Mouse (Mus musculus): ENCODE data around the gene Chdh. TPM values are rescaled to one million over a fixed set of nuclear protein-coding genes. Genes with fewer than 3 reads are reported as not detected.

The Chdh gene
- polyA plus RNA-seq (2016; fragmentation: Nextera tagmentation; extraction: Ambion mirVana): 0.17 and 0.18 TPM in 2 replicates

DNA sequence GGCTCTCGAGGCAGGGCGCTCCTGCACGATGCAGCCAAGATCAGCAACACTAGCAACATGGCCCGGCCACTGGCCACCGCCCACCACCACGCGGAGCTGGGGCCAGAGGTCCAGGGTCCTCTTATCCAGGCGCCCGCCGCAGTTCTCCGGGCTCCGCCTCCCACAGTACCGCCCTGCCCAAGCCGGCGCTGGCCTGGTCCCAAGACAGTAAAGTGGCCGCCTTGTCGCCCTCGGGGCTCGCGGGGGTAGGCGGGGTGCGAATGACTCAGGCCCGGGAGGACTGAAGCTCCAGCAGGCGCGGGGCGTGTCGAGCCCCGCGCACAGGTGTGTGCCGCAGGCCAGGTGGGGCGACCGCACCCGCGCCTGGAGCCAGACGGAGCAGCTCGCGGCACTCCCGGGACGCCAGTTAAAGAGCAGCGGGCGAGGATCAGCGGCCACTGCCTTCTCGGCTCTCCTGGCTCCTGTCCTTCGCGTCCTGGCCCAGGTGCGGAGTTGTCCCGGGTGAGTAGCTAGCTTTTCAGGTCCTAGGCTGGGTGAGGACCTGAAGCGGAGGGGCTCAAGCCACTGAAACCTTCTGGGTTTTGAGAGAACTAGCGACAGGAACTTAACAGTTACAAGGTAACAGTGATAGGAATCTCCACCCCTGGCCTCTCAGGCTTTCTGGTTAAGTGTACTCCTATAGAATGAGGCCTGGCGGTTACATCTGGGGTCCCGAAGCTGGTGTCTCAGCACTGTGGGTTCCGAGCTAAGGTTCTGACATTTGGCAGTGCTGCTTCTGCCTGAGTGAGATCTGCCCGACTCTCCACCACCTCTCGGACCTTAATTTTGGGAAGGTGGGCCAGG lies at the start of gene Chdh, which contains the start of gene Il17rb:
Chdh (plus strand) TSS at position 291 of the 843 bp plus-strand sequence.
Il17rb (minus strand) TSS at position 164 of the 843 bp plus-strand sequence.
- Histone ChIP-seq H3K27ac (no peak within 1 kb of the TSS), H3K4me2 (replicated peaks) (peak within 1 kb of the TSS; percentile 89), H3K36me3 (no peaks in the 10 kb centered on the region), H3K9me3 (replicated peaks) (no peaks in the 10 kb centered on the region), H3K4me1 (peaks cover 9% of the 10 kb centered on the region; the same call in 1 of the 2 replicates), H3K9ac (peak within 1 kb of the TSS; percentile 49), H3K27me3 (peaks cover 29% of the 10 kb centered on the region), H3K4me3 (peak within 1 kb of the TSS; percentile 40)
- 9% methylated on average over 54 of the region's 54 CpGs for WGBS
- peak; percentile 46; the same call in 1 of the 2 replicates for ATAC-seq (ENCODE audit: low FRiP score)

GRCm38 (mm10) chr14:29967611-29968010 lies 41.2 kb upstream of the Chdh start:
- Histone ChIP-seq H3K9ac (peak overlapping the region; percentile 56; the same call in 1 of the 2 replicates), H3K4me2 (replicated peaks) (peak overlapping the region; percentile 60), H3K27ac (peak overlapping the region; percentile 71; the same call in 1 of the 2 replicates), H3K36me3 (peaks cover 21% of the 10 kb centered on the region), H3K27me3 (no peaks in the 10 kb centered on the region), H3K4me1 (peaks cover 18% of the 10 kb centered on the region), H3K9me3 (replicated peaks) (no peaks in the 10 kb centered on the region), H3K4me3 (peak overlapping the region; percentile 91)
- 66% methylated on average over 7 of the region's 7 CpGs for WGBS
- 0 out of 2 replicates have a peak, but pooled peaks have one; percentile 2 for ATAC-seq (ENCODE audit: low FRiP score)

GRCm38 (mm10) chr14:29968075-29968821 lies 40.6 kb upstream of the Chdh start, which contains the start of gene Selenok:
Gene Selenok, plus strand, starts transcription at chr14:29968308.
- Histone ChIP-seq H3K27ac (peak within 1 kb of the TSS; percentile 86), H3K36me3 (peaks cover 28% of the 10 kb centered on the region), H3K27me3 (no peaks in the 10 kb centered on the region), H3K4me2 (replicated peaks) (peak within 1 kb of the TSS; percentile 60), H3K4me3 (peak within 1 kb of the TSS; percentile 91), H3K9me3 (replicated peaks) (no peaks in the 10 kb centered on the region), H3K4me1 (peaks cover 18% of the 10 kb centered on the region), H3K9ac (peak within 1 kb of the TSS; percentile 91)
- ATAC-seq (ENCODE audit: low FRiP score): peak; percentile 100
- under 1% methylated on average over 49 of the region's 49 CpGs for WGBS

DNA sequence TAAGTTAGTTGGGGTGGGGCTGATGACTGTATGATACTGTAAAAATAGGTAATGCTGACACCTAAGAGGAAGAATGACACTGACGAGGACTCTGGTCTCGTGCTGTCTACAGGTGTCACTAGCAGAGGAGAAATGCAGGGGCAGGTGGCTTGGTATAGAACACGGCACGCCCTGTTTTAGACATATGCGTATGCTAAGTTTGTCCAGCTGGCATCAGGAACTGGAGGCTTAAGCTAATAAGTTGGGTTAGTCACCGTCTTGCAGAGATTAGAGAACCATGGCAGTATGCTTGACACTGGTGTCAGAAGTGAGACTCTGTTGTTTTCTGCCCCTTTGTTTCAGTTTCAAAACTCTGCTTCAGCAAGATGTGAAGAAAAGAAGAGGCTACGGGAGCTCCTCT lies 37.4 kb upstream of the Chdh start:
- ATAC-seq (ENCODE audit: low FRiP score): no peak
- Histone ChIP-seq H3K4me3 (no peak overlapping the region), H3K27ac (no peak overlapping the region), H3K27me3 (no peaks in the 10 kb centered on the region), H3K9ac (no peak overlapping the region), H3K4me2 (replicated peaks) (no peak overlapping the region), H3K4me1 (peaks cover 18% of the 10 kb centered on the region), H3K36me3 (peaks cover 56% of the 10 kb centered on the region), H3K9me3 (replicated peaks) (no peaks in the 10 kb centered on the region)
- 96% methylated on average over 7 of the region's 7 CpGs for WGBS

DNA sequence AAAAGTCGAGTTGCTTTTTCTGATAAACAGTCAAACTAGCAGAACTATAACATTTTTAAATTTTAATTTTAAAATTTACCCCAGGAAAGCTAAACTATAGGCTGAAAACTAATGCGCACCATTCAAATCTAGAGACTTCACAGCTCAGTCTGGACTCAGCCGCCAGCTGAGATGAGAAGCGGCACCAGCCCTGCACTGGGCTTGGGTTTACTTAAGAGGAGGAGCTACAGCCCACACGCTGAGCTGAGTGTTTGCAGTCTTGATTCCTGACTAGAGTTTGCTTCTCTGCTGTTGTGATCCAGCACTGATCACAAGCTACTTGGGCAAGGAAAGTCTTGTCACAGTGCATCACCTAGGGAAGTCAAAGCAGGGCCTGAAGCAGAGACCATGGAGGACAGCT lies 36.8 kb upstream of the Chdh start:
- no peaks in the 10 kb centered on the region for H3K27me3 ChIP-seq
- H3K4me1 ChIP-seq: peaks cover 17% of the 10 kb centered on the region
- H3K27ac ChIP-seq: no peak overlapping the region
- H3K4me2 ChIP-seq (replicated peaks): no peak overlapping the region
- no peak overlapping the region for H3K4me3 ChIP-seq
- WGBS: 82% methylated on average over 5 of the region's 5 CpGs
- H3K36me3 ChIP-seq: peaks cover 60% of the 10 kb centered on the region
- no peak overlapping the region for H3K9ac ChIP-seq
- ATAC-seq (ENCODE audit: low FRiP score): no peak
- no peaks in the 10 kb centered on the region for H3K9me3 ChIP-seq (replicated peaks)

DNA sequence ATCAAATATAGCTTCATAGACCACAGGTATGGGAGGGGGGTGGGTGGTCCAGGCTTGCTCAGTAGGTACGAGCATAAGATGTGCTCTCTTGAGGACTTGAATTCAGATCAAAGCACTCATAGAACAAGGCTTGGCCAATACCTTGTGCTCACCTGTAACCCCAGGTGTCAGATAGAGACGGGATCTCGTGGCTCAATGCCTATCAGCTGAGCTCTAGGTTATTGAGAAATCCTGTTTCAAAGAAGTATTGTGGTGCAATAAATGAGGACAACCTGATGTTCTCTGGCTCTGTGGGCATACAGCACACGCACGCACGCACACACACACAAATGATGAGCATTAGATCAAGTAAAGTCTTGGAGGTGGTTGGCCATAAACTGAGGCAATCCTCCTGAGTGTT lies 31.9 kb upstream of the Chdh start:
- no peak for ATAC-seq (ENCODE audit: low FRiP score)
- no peak overlapping the region for H3K9ac ChIP-seq
- H3K4me3 ChIP-seq: no peak overlapping the region
- H3K4me1 ChIP-seq: peaks cover 9% of the 10 kb centered on the region
- H3K4me2 ChIP-seq (replicated peaks): no peak overlapping the region
- H3K27ac ChIP-seq: no peak overlapping the region
- H3K36me3 ChIP-seq: peaks cover 68% of the 10 kb centered on the region
- H3K9me3 ChIP-seq (replicated peaks): no peaks in the 10 kb centered on the region
- 97% methylated on average over 6 of the region's 6 CpGs for WGBS
- no peaks in the 10 kb centered on the region for H3K27me3 ChIP-seq

- Histone ChIP-seq H3K36me3 (peaks cover 68% of the 10 kb centered on the region), H3K4me2 (replicated peaks) (peak within 1 kb of the TSS; percentile 81), H3K27me3 (no peaks in the 10 kb centered on the region), H3K4me3 (peak within 1 kb of the TSS; percentile 72), H3K9ac (peak within 1 kb of the TSS; percentile 89), H3K4me1 (peaks cover 9% of the 10 kb centered on the region), H3K9me3 (replicated peaks) (no peaks in the 10 kb centered on the region), H3K27ac (peak within 1 kb of the TSS; percentile 91)
- ATAC-seq (ENCODE audit: low FRiP score): peak; percentile 97
- 3% methylated on average over 43 of the region's 44 CpGs for WGBS
These were observed 30.3 kb upstream of the Chdh start, which contains the start of gene Actr8 for GRCm38 (mm10) chr14:29978254-29979204. Gene Actr8, plus strand, starts transcription at chr14:29978337.

DNA sequence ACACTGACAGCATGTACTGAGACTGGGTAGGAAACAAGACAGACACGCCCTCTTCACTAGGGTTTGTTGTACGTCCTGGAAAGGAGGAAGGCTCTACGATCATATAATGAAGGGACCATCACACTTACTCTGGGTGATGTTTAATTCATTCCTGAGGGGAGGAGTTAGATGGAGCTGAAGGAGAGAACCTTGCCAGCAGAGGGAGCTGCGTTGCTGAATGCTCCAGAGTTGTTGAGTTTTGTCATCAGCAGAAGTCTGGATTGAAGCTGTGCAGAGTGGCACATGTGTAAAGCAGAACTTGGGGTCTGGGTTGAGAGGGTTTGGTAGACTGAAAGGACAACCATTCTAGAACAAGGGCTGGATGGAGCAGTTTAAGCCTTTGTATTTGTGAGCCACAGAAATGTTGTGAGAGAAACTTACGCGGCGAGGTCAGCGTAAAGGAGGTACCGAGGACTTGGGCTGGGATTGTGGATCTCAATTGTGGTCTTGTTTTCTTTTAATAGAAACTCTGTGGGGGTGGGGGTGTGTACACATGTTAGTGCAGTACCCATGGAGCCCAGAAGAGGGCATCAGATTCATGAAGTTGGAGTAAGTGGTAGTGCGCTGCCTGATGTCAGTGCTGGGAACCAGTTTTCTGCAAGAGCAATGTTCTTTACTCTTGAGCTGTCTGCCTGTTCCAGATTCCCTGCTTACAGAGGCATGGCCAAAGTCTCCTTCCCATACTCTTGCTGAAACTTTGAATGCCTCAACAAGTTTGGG lies 28.2 kb upstream of the Chdh start:
- no peaks in the 10 kb centered on the region for H3K9me3 ChIP-seq (replicated peaks)
- H3K27me3 ChIP-seq: no peaks in the 10 kb centered on the region
- H3K9ac ChIP-seq: no peak overlapping the region
- no peak for ATAC-seq (ENCODE audit: low FRiP score)
- peaks cover 9% of the 10 kb centered on the region for H3K4me1 ChIP-seq
- 96% methylated on average over 10 of the region's 10 CpGs for WGBS
- peaks cover 71% of the 10 kb centered on the region for H3K36me3 ChIP-seq
- no peak overlapping the region for H3K4me2 ChIP-seq (replicated peaks)
- H3K27ac ChIP-seq: no peak overlapping the region
- no peak overlapping the region for H3K4me3 ChIP-seq

- H3K9ac ChIP-seq: no peak overlapping the region
- no peak overlapping the region for H3K4me2 ChIP-seq (replicated peaks)
- no peak overlapping the region for H3K4me3 ChIP-seq
- H3K36me3 ChIP-seq: peaks cover 99% of the 10 kb centered on the region
- 96% methylated on average over 4 of the region's 4 CpGs for WGBS
- no peaks in the 10 kb centered on the region for H3K9me3 ChIP-seq (replicated peaks)
- ATAC-seq (ENCODE audit: low FRiP score): no peak
- H3K27ac ChIP-seq: no peak overlapping the region
- H3K27me3 ChIP-seq: no peaks in the 10 kb centered on the region
- H3K4me1 ChIP-seq: no peaks in the 10 kb centered on the region
These were observed 22.7 kb upstream of the Chdh start for GRCm38 (mm10) chr14:29986096-29986495.

- no peak overlapping the region for H3K27ac ChIP-seq
- H3K9me3 ChIP-seq (replicated peaks): no peaks in the 10 kb centered on the region
- 93% methylated on average over 6 of the region's 6 CpGs for WGBS
- ATAC-seq (ENCODE audit: low FRiP score): no peak
- H3K4me2 ChIP-seq (replicated peaks): no peak overlapping the region
- H3K27me3 ChIP-seq: no peaks in the 10 kb centered on the region
- H3K9ac ChIP-seq: no peak overlapping the region
- H3K36me3 ChIP-seq: peaks cover 99% of the 10 kb centered on the region
- no peak overlapping the region for H3K4me3 ChIP-seq
- H3K4me1 ChIP-seq: no peaks in the 10 kb centered on the region
These were observed 21.5 kb upstream of the Chdh start for GRCm38 (mm10) chr14:29987276-29987675.

GRCm38 (mm10) chr14:29987739-29988138 lies 21.1 kb upstream of the Chdh start:
- H3K9ac ChIP-seq: no peak overlapping the region
- H3K27me3 ChIP-seq: no peaks in the 10 kb centered on the region
- H3K36me3 ChIP-seq: peaks cover 99% of the 10 kb centered on the region
- ATAC-seq (ENCODE audit: low FRiP score): no peak
- H3K4me2 ChIP-seq (replicated peaks): no peak overlapping the region
- H3K4me1 ChIP-seq: no peaks in the 10 kb centered on the region
- H3K9me3 ChIP-seq (replicated peaks): no peaks in the 10 kb centered on the region
- WGBS: 95% methylated on average over 9 of the region's 9 CpGs
- no peak overlapping the region for H3K4me3 ChIP-seq
- H3K27ac ChIP-seq: no peak overlapping the region

Data from hindbrain, embryonic 12.5 days (tissue).